Mouse (Mus musculus): ENCODE results near the gene Prcd. TPM values are rescaled to one million over a fixed set of nuclear protein-coding genes. Genes with fewer than 3 reads are reported as not detected.
A peak's percentile ranks its signal among the peaks of the same experiment; 100 is the strongest.

Gene Prcd
- polyA plus RNA-seq, 1 experiment from 2014 or later: 1.1 TPM

- no peak overlapping the region for H3K27ac ChIP-seq (ENCODE audit: low read depth, low read length)
- H3K27me3 ChIP-seq (ENCODE audit: control insufficient read depth, insufficient read depth, low read length): peaks cover 16% of the 10 kb centered on the region
- WGBS: 89% methylated on average over 4 of the region's 4 CpGs
- no peak overlapping the region for H3K4me3 ChIP-seq (ENCODE audit: low read length)
- no peak overlapping the region for H3K9ac ChIP-seq (ENCODE audit: low read depth, low read length)
- H3K9me3 ChIP-seq (ENCODE audit: control insufficient read depth, low read length): no peaks in the 10 kb centered on the region
- H3K36me3 ChIP-seq (ENCODE audit: control insufficient read depth, insufficient read depth, low read length): no peaks in the 10 kb centered on the region
- H3K4me1 ChIP-seq (ENCODE audit: control insufficient read depth, insufficient read depth, low read length): peaks cover 9% of the 10 kb centered on the region; the same call in 1 of the 2 replicates
- no peak overlapping the region for H3K4me2 ChIP-seq (replicated peaks; ENCODE audit: low read depth, low read length)
- no peak for ATAC-seq (ENCODE audit: low FRiP score, low TSS enrichment)
These were observed 43.1 kb downstream of the Prcd start for GRCm38 (mm10) chr11:116696426-116696825.

GRCm38 (mm10) chr11:116697521-116697920, 44.2 kb downstream of the Prcd start:
- ATAC-seq (ENCODE audit: low FRiP score, low TSS enrichment): no peak
- Histone ChIP-seq H3K4me3 (ENCODE audit: low read length) (no peak overlapping the region), H3K27me3 (ENCODE audit: control insufficient read depth, insufficient read depth, low read length) (peaks cover 16% of the 10 kb centered on the region), H3K27ac (ENCODE audit: low read depth, low read length) (no peak overlapping the region), H3K4me2 (replicated peaks; ENCODE audit: low read depth, low read length) (no peak overlapping the region), H3K36me3 (ENCODE audit: control insufficient read depth, insufficient read depth, low read length) (no peaks in the 10 kb centered on the region), H3K9ac (ENCODE audit: low read depth, low read length) (no peak overlapping the region), H3K4me1 (ENCODE audit: control insufficient read depth, insufficient read depth, low read length) (peaks cover 9% of the 10 kb centered on the region; the same call in 1 of the 2 replicates), H3K9me3 (ENCODE audit: control insufficient read depth, low read length) (no peaks in the 10 kb centered on the region)
- WGBS: 39% methylated on average over 9 of the region's 9 CpGs

- Histone ChIP-seq H3K27ac (ENCODE audit: low read depth, low read length) (no peak overlapping the region), H3K9ac (ENCODE audit: low read depth, low read length) (no peak overlapping the region), H3K4me3 (ENCODE audit: low read length) (no peak overlapping the region), H3K9me3 (ENCODE audit: control insufficient read depth, low read length) (no peaks in the 10 kb centered on the region), H3K36me3 (ENCODE audit: control insufficient read depth, insufficient read depth, low read length) (no peaks in the 10 kb centered on the region), H3K4me1 (ENCODE audit: control insufficient read depth, insufficient read depth, low read length) (no peaks in the 10 kb centered on the region; the same call in 1 of the 2 replicates), H3K27me3 (ENCODE audit: control insufficient read depth, insufficient read depth, low read length) (no peaks in the 10 kb centered on the region), H3K4me2 (replicated peaks; ENCODE audit: low read depth, low read length) (no peak overlapping the region)
- 46% methylated on average over 5 of the region's 5 CpGs for WGBS
- no peak for ATAC-seq (ENCODE audit: low FRiP score, low TSS enrichment)
These were observed 48.1 kb downstream of the Prcd start for GRCm38 (mm10) chr11:116701377-116701841.

GRCm38 (mm10) chr11:116704336-116705035, 51.2 kb downstream of the Prcd start:
- WGBS: 93% methylated on average over 8 of the region's 8 CpGs
- Histone ChIP-seq H3K4me1 (ENCODE audit: control insufficient read depth, insufficient read depth, low read length) (no peaks in the 10 kb centered on the region; the same call in 1 of the 2 replicates), H3K9me3 (ENCODE audit: control insufficient read depth, low read length) (no peaks in the 10 kb centered on the region), H3K9ac (ENCODE audit: low read depth, low read length) (no peak overlapping the region), H3K27me3 (ENCODE audit: control insufficient read depth, insufficient read depth, low read length) (no peaks in the 10 kb centered on the region), H3K27ac (ENCODE audit: low read depth, low read length) (no peak overlapping the region), H3K36me3 (ENCODE audit: control insufficient read depth, insufficient read depth, low read length) (no peaks in the 10 kb centered on the region), H3K4me3 (ENCODE audit: low read length) (no peak overlapping the region), H3K4me2 (replicated peaks; ENCODE audit: low read depth, low read length) (no peak overlapping the region)
- ATAC-seq (ENCODE audit: low FRiP score, low TSS enrichment): no peak

- Histone ChIP-seq H3K4me1 (ENCODE audit: control insufficient read depth, insufficient read depth, low read length) (no peaks in the 10 kb centered on the region; the same call in 1 of the 2 replicates), H3K4me2 (replicated peaks; ENCODE audit: low read depth, low read length) (no peak overlapping the region), H3K27ac (ENCODE audit: low read depth, low read length) (no peak overlapping the region), H3K9me3 (ENCODE audit: control insufficient read depth, low read length) (no peaks in the 10 kb centered on the region), H3K36me3 (ENCODE audit: control insufficient read depth, insufficient read depth, low read length) (no peaks in the 10 kb centered on the region), H3K27me3 (ENCODE audit: control insufficient read depth, insufficient read depth, low read length) (no peaks in the 10 kb centered on the region), H3K4me3 (ENCODE audit: low read length) (no peak overlapping the region), H3K9ac (ENCODE audit: low read depth, low read length) (no peak overlapping the region)
- 93% methylated on average over 10 of the region's 10 CpGs for WGBS
- no peak for ATAC-seq (ENCODE audit: low FRiP score, low TSS enrichment)
These were observed 51.9 kb downstream of the Prcd start for GRCm38 (mm10) chr11:116705204-116705608.

- Histone ChIP-seq H3K4me2 (replicated peaks; ENCODE audit: low read depth, low read length) (no peak overlapping the region), H3K4me1 (ENCODE audit: control insufficient read depth, insufficient read depth, low read length) (no peaks in the 10 kb centered on the region; the same call in 1 of the 2 replicates), H3K9ac (ENCODE audit: low read depth, low read length) (no peak overlapping the region), H3K4me3 (ENCODE audit: low read length) (no peak overlapping the region), H3K27me3 (ENCODE audit: control insufficient read depth, insufficient read depth, low read length) (no peaks in the 10 kb centered on the region), H3K27ac (ENCODE audit: low read depth, low read length) (no peak overlapping the region), H3K36me3 (ENCODE audit: control insufficient read depth, insufficient read depth, low read length) (no peaks in the 10 kb centered on the region), H3K9me3 (ENCODE audit: control insufficient read depth, low read length) (no peaks in the 10 kb centered on the region)
- no peak for ATAC-seq (ENCODE audit: low FRiP score, low TSS enrichment)
- 26% methylated on average over 7 of the region's 7 CpGs for WGBS
These were observed 53.0 kb downstream of the Prcd start for GRCm38 (mm10) chr11:116706363-116706762.

- no peak overlapping the region for H3K4me3 ChIP-seq (ENCODE audit: low read length)
- WGBS: 67% methylated on average over 10 of the region's 10 CpGs
These were observed 56.8 kb downstream of the Prcd start for GRCm38 (mm10) chr11:116710171-116710570.

GRCm38 (mm10) chr11:116710793-116711192, 57.5 kb downstream of the Prcd start:
- Histone ChIP-seq H3K4me2 (replicated peaks; ENCODE audit: low read depth, low read length) (no peak overlapping the region), H3K9me3 (ENCODE audit: control insufficient read depth, low read length) (no peaks in the 10 kb centered on the region), H3K36me3 (ENCODE audit: control insufficient read depth, insufficient read depth, low read length) (no peaks in the 10 kb centered on the region), H3K27ac (ENCODE audit: low read depth, low read length) (no peak overlapping the region), H3K4me3 (ENCODE audit: low read length) (no peak overlapping the region), H3K4me1 (ENCODE audit: control insufficient read depth, insufficient read depth, low read length) (no peaks in the 10 kb centered on the region), H3K9ac (ENCODE audit: low read depth, low read length) (no peak overlapping the region), H3K27me3 (ENCODE audit: control insufficient read depth, insufficient read depth, low read length) (no peaks in the 10 kb centered on the region)
- no peak for ATAC-seq (ENCODE audit: low FRiP score, low TSS enrichment)
- WGBS: 94% methylated on average over 10 of the region's 10 CpGs

More at GRCm38 (mm10) chr11:116710171-116710570, 56.8 kb downstream of the Prcd start:
- no peaks in the 10 kb centered on the region for H3K27me3 ChIP-seq (ENCODE audit: control insufficient read depth, insufficient read depth, low read length)
- no peak overlapping the region for H3K4me2 ChIP-seq (replicated peaks; ENCODE audit: low read depth, low read length)
- H3K9me3 ChIP-seq (ENCODE audit: control insufficient read depth, low read length): no peaks in the 10 kb centered on the region
- no peak for ATAC-seq (ENCODE audit: low FRiP score, low TSS enrichment)
- H3K27ac ChIP-seq (ENCODE audit: low read depth, low read length): no peak overlapping the region
- no peak overlapping the region for H3K9ac ChIP-seq (ENCODE audit: low read depth, low read length)
- no peaks in the 10 kb centered on the region for H3K36me3 ChIP-seq (ENCODE audit: control insufficient read depth, insufficient read depth, low read length)
- no peaks in the 10 kb centered on the region for H3K4me1 ChIP-seq (ENCODE audit: control insufficient read depth, insufficient read depth, low read length)

- no peak overlapping the region for H3K4me2 ChIP-seq (replicated peaks; ENCODE audit: low read depth, low read length)
- peak overlapping the region; percentile 49 for H3K27ac ChIP-seq (ENCODE audit: low read depth, low read length)
- no peak overlapping the region for H3K4me3 ChIP-seq (ENCODE audit: low read length)
- H3K9me3 ChIP-seq (ENCODE audit: control insufficient read depth, low read length): peaks cover 7% of the 10 kb centered on the region; the same call in 1 of the 2 replicates
- no peaks in the 10 kb centered on the region for H3K36me3 ChIP-seq (ENCODE audit: control insufficient read depth, insufficient read depth, low read length)
- no peaks in the 10 kb centered on the region for H3K4me1 ChIP-seq (ENCODE audit: control insufficient read depth, insufficient read depth, low read length)
- H3K27me3 ChIP-seq (ENCODE audit: control insufficient read depth, insufficient read depth, low read length): no peaks in the 10 kb centered on the region
- H3K9ac ChIP-seq (ENCODE audit: low read depth, low read length): no peak overlapping the region
- WGBS: 81% methylated on average over 12 of the region's 12 CpGs
- ATAC-seq (ENCODE audit: low FRiP score, low TSS enrichment): peak; percentile 49; the same call in 1 of the 2 replicates
These were observed 60.7 kb downstream of the Prcd start for GRCm38 (mm10) chr11:116714052-116714451.
